Mouse (Mus musculus): ENCODE measurements around the gene Itgal.
A peak's percentile ranks its signal among the peaks of the same experiment; 100 is the strongest.
"Not testable (repeated sequence)": the region's sequence is repeated elsewhere in the genome, so short reads cannot be mapped to it uniquely, and the experiment has no call there.

The Itgal gene

GRCm38 (mm10) chr7:127296098-127296497, at the start of gene Itgal:
Gene Itgal, plus strand, starts transcription at chr7:127296260.
- DNase-seq (ENCODE audit: low read depth): peak; percentile 89

- not testable (repeated sequence) for DNase-seq (ENCODE audit: low read depth)
Measured at GRCm38 (mm10) chr7:127250511-127250910, 45.5 kb upstream of the Itgal start.

- peak; percentile 80 for DNase-seq (ENCODE audit: low read depth)
Measured at GRCm38 (mm10) chr7:127252414-127252813, 43.6 kb upstream of the Itgal start.

- DNase-seq (ENCODE audit: low read depth): no peak
Measured at GRCm38 (mm10) chr7:127253341-127253740, 42.7 kb upstream of the Itgal start.

- peak; percentile 98 for DNase-seq (ENCODE audit: low read depth)
Measured at GRCm38 (mm10) chr7:127253821-127254769, 42.0 kb upstream of the Itgal start.

GRCm38 (mm10) chr7:127255008-127255407, 41.1 kb upstream of the Itgal start:
- no peak for DNase-seq (ENCODE audit: low read depth)

- no peak for DNase-seq (ENCODE audit: low read depth)
Measured at GRCm38 (mm10) chr7:127255965-127256364, 40.1 kb upstream of the Itgal start.

GRCm38 (mm10) chr7:127256518-127256917, 39.5 kb upstream of the Itgal start:
- no peak for DNase-seq (ENCODE audit: low read depth)

- DNase-seq (ENCODE audit: low read depth): no peak
Measured at GRCm38 (mm10) chr7:127259186-127259905, 36.7 kb upstream of the Itgal start.

- peak; percentile 99 for DNase-seq (ENCODE audit: low read depth)
Measured at GRCm38 (mm10) chr7:127260309-127261111, 35.5 kb upstream of the Itgal start, which contains the start of gene Dctpp1. Gene Dctpp1, minus strand, starts transcription at chr7:127260709.

GRCm38 (mm10) chr7:127262218-127262961, 33.7 kb upstream of the Itgal start:
- no peak for DNase-seq (ENCODE audit: low read depth)

- DNase-seq (ENCODE audit: low read depth): no peak
Measured at GRCm38 (mm10) chr7:127263526-127263925, 32.5 kb upstream of the Itgal start.

- no peak for DNase-seq (ENCODE audit: low read depth)
Measured at GRCm38 (mm10) chr7:127270256-127270655, 25.8 kb upstream of the Itgal start.

GRCm38 (mm10) chr7:127270666-127271065, 25.4 kb upstream of the Itgal start:
- no peak for DNase-seq (ENCODE audit: low read depth)

GRCm38 (mm10) chr7:127271093-127271492, 25.0 kb upstream of the Itgal start:
- DNase-seq (ENCODE audit: low read depth): no peak

GRCm38 (mm10) chr7:127272566-127272965, 23.5 kb upstream of the Itgal start:
- DNase-seq (ENCODE audit: low read depth): no peak

GRCm38 (mm10) chr7:127273118-127273923, 22.7 kb upstream of the Itgal start:
- peak; percentile 52 for DNase-seq (ENCODE audit: low read depth)

GRCm38 (mm10) chr7:127273925-127274789, 21.9 kb upstream of the Itgal start, which contains the start of gene Sephs2:
Gene Sephs2, minus strand, starts transcription at chr7:127274055.
- peak; percentile 98 for DNase-seq (ENCODE audit: low read depth)

GRCm38 (mm10) chr7:127276519-127276961, 19.5 kb upstream of the Itgal start:
- no peak for DNase-seq (ENCODE audit: low read depth)

Data from induced T-regulatory cell, adult 2 months (primary cell).